Mouse (Mus musculus): ENCODE measurements at regions not wholly inside any gene's neighbourhood (a gene's known extent, or its start where the extent isn't known, plus 50 kb on each side); places are given as distances from the start of the nearest gene placed in this dataset.

- TF ChIP-seq CTCF (conservative IDR thresholded peaks at IDR 0.05; ENCODE audit: low read length) (no peak), POU5F1 (IDR thresholded peaks at IDR 0.05; ENCODE audit: borderline replicate concordance, low read length) (no peak), NANOG (IDR thresholded peaks at IDR 0.05; ENCODE audit: borderline replicate concordance, low read length) (no peak)
Observed at GRCm38 (mm10) chr12:71471720-71472119, 162.0 kb downstream of the Dact1 start.
